Mouse (Mus musculus) layer of hippocampus, adult 18-20 months (tissue): Measurements from ENCODE around the gene Ablim2. TPM values are rescaled to one million over a fixed set of nuclear protein-coding genes. Genes with fewer than 3 reads are reported as not detected.
A peak's percentile ranks its signal among the peaks of the same experiment; 100 is the strongest.

Source experiments
- DNase-seq, 2 experiments: peaks; one replicate each; pipeline ENCODE4 v3.0.0; 2022; ENCODE audit warnings: low spot score in 2 of 2
- total RNA-seq, 2 experiments: library from RNA; stranded (reverse); gene quantifications; 2 replicates each; pipeline ENCODE4 v1.2.3; 2021

Ablim2 gene
- total RNA-seq, 2 experiments from 2014 or later: 131 to 142 TPM

GRCm38 (mm10) chr5:35739005-35739404, 18.7 kb upstream of the Ablim2 start:
- DNase-seq: no peak

GRCm38 (mm10) chr5:35739536-35740278, 18.0 kb upstream of the Ablim2 start, which contains the start of gene Sh3tc1:
TSS of gene Sh3tc1 (minus strand) at chr5:35739987.
- no peak for DNase-seq

GRCm38 (mm10) chr5:35740716-35741115, 17.0 kb upstream of the Ablim2 start:
- no peak for DNase-seq

GRCm38 (mm10) chr5:35741225-35741820, 16.4 kb upstream of the Ablim2 start:
- no peak for DNase-seq

- DNase-seq: no peak
These were observed 14.3 kb upstream of the Ablim2 start for GRCm38 (mm10) chr5:35743238-35743951.

- DNase-seq: peak in 1 of 2 experiments; percentile 68
These were observed 13.5 kb upstream of the Ablim2 start for GRCm38 (mm10) chr5:35743990-35744722.

GRCm38 (mm10) chr5:35745406-35745805, 12.3 kb upstream of the Ablim2 start:
- no peak for DNase-seq

- peak; percentile 64 to 86 for DNase-seq
These were observed 10.8 kb upstream of the Ablim2 start for GRCm38 (mm10) chr5:35746910-35747309.

- no peak for DNase-seq
These were observed 8.3 kb upstream of the Ablim2 start for GRCm38 (mm10) chr5:35749416-35749815.

GRCm38 (mm10) chr5:35750026-35750425, 7.7 kb upstream of the Ablim2 start:
- DNase-seq: no peak

GRCm38 (mm10) chr5:35751016-35751415, 6.7 kb upstream of the Ablim2 start:
- no peak for DNase-seq

- peak in 1 of 2 experiments; percentile 77 for DNase-seq
These were observed 2.4 kb upstream of the Ablim2 start for GRCm38 (mm10) chr5:35755131-35755733.

GRCm38 (mm10) chr5:35756020-35756419, 1.7 kb upstream of the Ablim2 start:
- DNase-seq: no peak

- DNase-seq: peak; percentile 81 to 85
These were observed 562 bp upstream of the Ablim2 start for GRCm38 (mm10) chr5:35756997-35757638.

GRCm38 (mm10) chr5:35758081-35759053, 687 bp downstream of the Ablim2 start:
- peak; percentile 63 to 69 for DNase-seq

- DNase-seq: no peak
These were observed 3.6 kb downstream of the Ablim2 start for GRCm38 (mm10) chr5:35761323-35761722.

GRCm38 (mm10) chr5:35762388-35762787, 4.7 kb downstream of the Ablim2 start:
- no peak for DNase-seq

- DNase-seq: no peak
These were observed 5.2 kb downstream of the Ablim2 start for GRCm38 (mm10) chr5:35762850-35763249.

GRCm38 (mm10) chr5:35765909-35766308, 8.2 kb downstream of the Ablim2 start:
- no peak for DNase-seq
